Mouse (Mus musculus) embryonic facial prominence, embryonic 14.5 days (tissue): ENCODE results near the gene Rac3. TPM values are rescaled to one million over a fixed set of nuclear protein-coding genes. Genes with fewer than 3 reads are reported as not detected.
A peak's percentile ranks its signal among the peaks of the same experiment; 100 is the strongest.
"Not testable (repeated sequence)": the region's sequence is repeated elsewhere in the genome, so short reads cannot be mapped to it uniquely, and the experiment has no call there.

Source experiments
- ATAC-seq: fragments of 200-750 bp; cut with Nextera tagmentation; 2 replicates; pipeline ENCODE4 v1.8.0; 2017; ENCODE audit warnings: low read depth, moderate number of reproducible peaks, moderate TSS enrichment
- DNase-seq: peaks from one replicate; pipeline ENCODE4 v3.0.0-alpha.2; 2015; ENCODE audit warnings: low spot score
- H3K27ac ChIP-seq: fragments of 300-500 bp; sonication (generic); replicated peaks from 2 replicates; pipeline ENCODE4 v1.5.1; 2014; ENCODE audit warnings: low read depth, mild to moderate bottlenecking, low read length, moderate library complexity
- H3K27me3 ChIP-seq: fragments of 300-500 bp; sonication (generic); replicated peaks from 2 replicates; pipeline ENCODE4 v1.6.1; 2014; ENCODE audit warnings: low read length; ENCODE audit not compliant: control insufficient read depth, insufficient read depth
- H3K36me3 ChIP-seq: fragments of 300-500 bp; sonication (generic); 2 replicates; pipeline ENCODE4 v1.6.1; 2014; ENCODE audit warnings: low read length, mixed read lengths; ENCODE audit not compliant: control insufficient read depth, insufficient read depth
- H3K4me1 ChIP-seq: fragments of 300-500 bp; sonication (generic); 2 replicates; pipeline ENCODE4 v1.6.1; 2014; ENCODE audit warnings: antibody characterized with exemption, low read length; ENCODE audit not compliant: control insufficient read depth, insufficient read depth
- H3K4me2 ChIP-seq: fragments of 300-500 bp; sonication (generic); 2 replicates; pipeline ENCODE4 v1.6.1; 2014; ENCODE audit warnings: low read depth, mild to moderate bottlenecking, low read length, moderate library complexity, mixed read lengths
- H3K4me3 ChIP-seq: fragments of 300-500 bp; sonication (generic); 2 replicates; pipeline ENCODE4 v1.5.1; 2014; ENCODE audit warnings: low read depth, mild to moderate bottlenecking, low read length
- H3K9ac ChIP-seq: fragments of 300-500 bp; sonication (generic); 2 replicates; pipeline ENCODE4 v1.6.1; 2014; ENCODE audit warnings: low read depth, mild to moderate bottlenecking, low read length, moderate library complexity, mixed read lengths
- H3K9me3 ChIP-seq: fragments of 300-500 bp; sonication (generic); 2 replicates; pipeline ENCODE4 v1.6.1; 2016; ENCODE audit warnings: low read length; ENCODE audit not compliant: control insufficient read depth
- WGBS: fragments of 180-500 bp; shearing (Covaris S2); extraction: QIAGEN DNeasy Blood & Tissue Kit; methylation state at CpG from one replicate; pipeline ENCODE4 v1.1.7; 2014; 5-methylcytosine and 5-hydroxymethylcytosine counted together
- polyA plus RNA-seq: library from polyadenylated mRNA; unstranded; fragments of >200 nt; fragmentation: Nextera tagmentation; extraction: Ambion mirVana; gene quantifications from 2 replicates; pipeline ENCODE4 v1.2.1, GENCODE M21; 2014

The Rac3 gene
- polyA plus RNA-seq, result 16.5 and 16.6 TPM in 2 replicates

- Histone ChIP-seq H3K27ac (0 out of 2 replicates have a peak within 1 kb of the TSS, but pooled peaks have one; percentile 22), H3K27me3 (no peaks in the 10 kb centered on the region), H3K9me3 (no peaks in the 10 kb centered on the region), H3K9ac (peak within 1 kb of the TSS; percentile 77), H3K4me3 (peak within 1 kb of the TSS; percentile 67), H3K4me2 (peak within 1 kb of the TSS; percentile 99), H3K36me3 (peaks cover 39% of the 10 kb centered on the region), H3K4me1 (peaks cover 13% of the 10 kb centered on the region)
- WGBS, result under 1% methylated on average over 22 of the region's 90 CpGs
- ATAC-seq (peak; percentile 86), DNase-seq (peak; percentile 86)
Measured at GRCm38 (mm10) chr11:120721124-120722066, at the start of gene Rac3. Rac3 (plus strand) TSS chr11:120721470.

GRCm38 (mm10) chr11:120672687-120673593 lies 48.3 kb upstream of the Rac3 start, which contains the start of gene Aspscr1:
Aspscr1 (plus strand) TSS chr11:120672973.
- peaks cover 11% of the 10 kb centered on the region; the same call in 1 of the 2 replicates for H3K4me1 ChIP-seq
- H3K27ac ChIP-seq, result peak within 1 kb of the TSS; percentile 88
- no peaks in the 10 kb centered on the region for H3K9me3 ChIP-seq
- DNase-seq (peak; percentile 98), ATAC-seq (peak; percentile 98)
- H3K36me3 ChIP-seq, result peaks cover 13% of the 10 kb centered on the region; the same call in 1 of the 2 replicates
- WGBS, result 1% methylated on average over 51 of the region's 83 CpGs
- peak within 1 kb of the TSS; percentile 78 for H3K4me3 ChIP-seq
- H3K27me3 ChIP-seq, result no peaks in the 10 kb centered on the region
- peak within 1 kb of the TSS; percentile 84 for H3K9ac ChIP-seq
- H3K4me2 ChIP-seq, result peak within 1 kb of the TSS; percentile 71

GRCm38 (mm10) chr11:120673594-120674122 lies 47.6 kb upstream of the Rac3 start:
- H3K27me3 ChIP-seq, result no peaks in the 10 kb centered on the region
- peak overlapping the region; percentile 84 for H3K9ac ChIP-seq
- H3K4me3 ChIP-seq, result peak overlapping the region; percentile 78
- peaks cover 11% of the 10 kb centered on the region; the same call in 1 of the 2 replicates for H3K4me1 ChIP-seq
- 39% methylated on average over 12 of the region's 12 CpGs for WGBS
- peak overlapping the region; percentile 71 for H3K4me2 ChIP-seq
- ATAC-seq (peak; percentile 5; the same call in 1 of the 2 replicates), DNase-seq (no peak)
- H3K9me3 ChIP-seq, result no peaks in the 10 kb centered on the region
- peak overlapping the region; percentile 88 for H3K27ac ChIP-seq
- peaks cover 20% of the 10 kb centered on the region for H3K36me3 ChIP-seq

- not testable (repeated sequence) for H3K4me3 ChIP-seq, H3K27me3 ChIP-seq, H3K27ac ChIP-seq, DNase-seq, ATAC-seq, H3K9ac ChIP-seq, H3K4me2 ChIP-seq, H3K9me3 ChIP-seq
- WGBS, result 82% methylated on average over 4 of the region's 5 CpGs
- H3K4me1 ChIP-seq, result peaks cover 11% of the 10 kb centered on the region; the same call in 1 of the 2 replicates
- peaks cover 40% of the 10 kb centered on the region for H3K36me3 ChIP-seq
Measured at GRCm38 (mm10) chr11:120675875-120676274, 45.4 kb upstream of the Rac3 start.

GRCm38 (mm10) chr11:120676951-120677350 lies 44.3 kb upstream of the Rac3 start:
- H3K4me2 ChIP-seq, result no peak overlapping the region
- H3K4me1 ChIP-seq, result peaks cover 11% of the 10 kb centered on the region; the same call in 1 of the 2 replicates
- ATAC-seq, result no peak
- no peak overlapping the region for H3K9ac ChIP-seq
- H3K9me3 ChIP-seq, result no peaks in the 10 kb centered on the region
- H3K27ac ChIP-seq, result no peak overlapping the region
- H3K27me3 ChIP-seq, result no peaks in the 10 kb centered on the region
- no peak for DNase-seq
- no peak overlapping the region for H3K4me3 ChIP-seq
- peaks cover 47% of the 10 kb centered on the region for H3K36me3 ChIP-seq
- WGBS, result 88% methylated on average over 4 of the region's 4 CpGs

- H3K27ac ChIP-seq, result no peak overlapping the region
- DNase-seq, result no peak
Measured at GRCm38 (mm10) chr11:120679909-120680308, 41.4 kb upstream of the Rac3 start.

GRCm38 (mm10) chr11:120682683-120683082 lies 38.6 kb upstream of the Rac3 start:
- ATAC-seq, result no peak
- Histone ChIP-seq H3K4me2 (no peak overlapping the region), H3K4me3 (no peak overlapping the region), H3K36me3 (peaks cover 56% of the 10 kb centered on the region), H3K9ac (no peak overlapping the region), H3K27ac (no peak overlapping the region), H3K4me1 (0 out of 2 replicates have a peak, but pooled peaks cover 5% of the 10 kb centered on the region), H3K9me3 (no peaks in the 10 kb centered on the region), H3K27me3 (no peaks in the 10 kb centered on the region)
- DNase-seq, result no peak
- 91% methylated on average over 5 of the region's 5 CpGs for WGBS

More at GRCm38 (mm10) chr11:120679909-120680308, 41.4 kb upstream of the Rac3 start:
- H3K27me3 ChIP-seq, result no peaks in the 10 kb centered on the region
- WGBS, result 57% methylated on average over 3 of the region's 3 CpGs
- ATAC-seq, result no peak
- no peaks in the 10 kb centered on the region for H3K4me1 ChIP-seq
- H3K36me3 ChIP-seq, result peaks cover 55% of the 10 kb centered on the region
- no peaks in the 10 kb centered on the region for H3K9me3 ChIP-seq
- H3K9ac ChIP-seq, result no peak overlapping the region
- H3K4me3 ChIP-seq, result no peak overlapping the region
- no peak overlapping the region for H3K4me2 ChIP-seq

- Histone ChIP-seq H3K36me3 (peaks cover 51% of the 10 kb centered on the region), H3K4me1 (0 out of 2 replicates have a peak, but pooled peaks cover 5% of the 10 kb centered on the region), H3K4me3 (no peak overlapping the region), H3K9me3 (no peaks in the 10 kb centered on the region), H3K27ac (no peak overlapping the region), H3K9ac (no peak overlapping the region), H3K4me2 (no peak overlapping the region), H3K27me3 (no peaks in the 10 kb centered on the region)
- DNase-seq, result no peak
- no peak for ATAC-seq
- WGBS, result 88% methylated on average over 3 of the region's 3 CpGs
Measured at GRCm38 (mm10) chr11:120683536-120683935, 37.7 kb upstream of the Rac3 start.
